Mouse (Mus musculus) small intestine, adult 2 months (tissue): ENCODE measurements around the gene Nans.

Experiments used
- CTCF ChIP-seq: fragments of 200-500 bp; IDR thresholded peaks from 2 replicates; pipeline ENCODE4 v1.5.1; 2012; ENCODE audit warnings: low read depth, mild to moderate bottlenecking, control low read depth, inconsistent platforms, low read length, moderate library complexity, mixed read lengths; ENCODE audit not compliant: insufficient replicate concordance, insufficient read length; ENCODE audit errors: extremely low read depth
- POLR2A ChIP-seq: fragments of 200-500 bp; IDR thresholded peaks from 2 replicates; pipeline ENCODE4 v1.6.1; 2012; ENCODE audit warnings: low read depth, mild to moderate bottlenecking, control low read depth, inconsistent platforms, low read length, moderate library complexity

DNA sequence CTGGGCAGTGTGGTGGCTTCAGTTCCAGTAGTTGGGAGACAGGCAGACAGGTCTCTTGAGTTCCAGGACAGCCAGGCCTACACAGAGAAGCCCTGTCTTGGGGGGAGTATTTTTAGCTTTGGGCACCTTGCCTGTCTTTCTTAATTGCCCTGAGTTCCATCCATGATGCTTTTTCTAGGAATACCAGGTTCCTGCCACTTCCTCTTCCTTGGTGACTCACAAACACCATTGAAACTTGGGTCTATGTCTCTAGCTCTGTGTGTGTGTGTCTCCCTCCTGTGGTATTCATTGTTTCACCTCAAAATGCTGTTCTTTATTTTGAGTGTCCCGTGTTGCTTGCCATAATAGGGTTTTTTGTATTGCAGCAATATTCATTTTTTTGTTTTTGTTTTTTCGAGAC lies 30.6 kb upstream of the Nans start:
- no peak for TF ChIP-seq CTCF
- no peak for TF ChIP-seq POLR2A
